Mouse (Mus musculus) heart, embryonic 12.5 days (tissue): Measurements from ENCODE around the gene Pjvk. TPM values are rescaled to one million over a fixed set of nuclear protein-coding genes. Genes with fewer than 3 reads are reported as not detected.

Experiments
- ATAC-seq: fragments of 200-750 bp; cut with Nextera tagmentation; 2 replicates; pipeline ENCODE4 v1.8.0; 2017; ENCODE audit warnings: moderate TSS enrichment, moderate library complexity; ENCODE audit not compliant: insufficient number of reproducible peaks, low FRiP score
- H3K27ac ChIP-seq: fragments of 300-500 bp; sonication (generic); 2 replicates; pipeline ENCODE4 v1.5.1; 2016; ENCODE audit warnings: mild to moderate bottlenecking, moderate library complexity; ENCODE audit not compliant: poor library complexity, severe bottlenecking
- H3K27me3 ChIP-seq: fragments of 300-500 bp; sonication (generic); replicated peaks from 2 replicates; pipeline ENCODE4 v1.6.1; 2016; ENCODE audit warnings: mild to moderate bottlenecking, moderate library complexity
- H3K36me3 ChIP-seq: fragments of 300-500 bp; sonication (generic); 2 replicates; pipeline ENCODE4 v1.6.1; 2016; ENCODE audit warnings: mild to moderate bottlenecking, moderate library complexity
- H3K4me1 ChIP-seq: fragments of 300-500 bp; sonication (generic); replicated peaks from 2 replicates; pipeline ENCODE4 v1.6.1; 2016; ENCODE audit warnings: mild to moderate bottlenecking
- H3K4me2 ChIP-seq: fragments of 300-500 bp; sonication (generic); 2 replicates; pipeline ENCODE4 v1.6.1; 2016; ENCODE audit warnings: mild to moderate bottlenecking, moderate library complexity
- H3K4me3 ChIP-seq: fragments of 300-500 bp; sonication (generic); 2 replicates; pipeline ENCODE4 v1.5.1; 2016; ENCODE audit warnings: mild to moderate bottlenecking
- H3K9ac ChIP-seq: fragments of 300-500 bp; sonication (generic); 2 replicates; pipeline ENCODE4 v1.6.1; 2016; ENCODE audit warnings: mild to moderate bottlenecking, moderate library complexity
- H3K9me3 ChIP-seq: fragments of 300-500 bp; sonication (generic); replicated peaks from 2 replicates; pipeline ENCODE4 v1.6.1; 2016; ENCODE audit warnings: mild to moderate bottlenecking, moderate library complexity
- WGBS: fragments of 180-500 bp; shearing (Covaris S2); methylation state at CpG from one replicate; pipeline ENCODE4 v1.1.7; 2016; 5-methylcytosine and 5-hydroxymethylcytosine counted together
- polyA plus RNA-seq: library from polyadenylated mRNA; unstranded; fragments of >200 nt; fragmentation: Nextera tagmentation; extraction: Ambion mirVana; gene quantifications from 2 replicates; pipeline ENCODE4 v1.2.1, GENCODE M21; 2016

Gene Pjvk
- polyA plus RNA-seq, 1 experiment from 2014 or later = not detected

DNA sequence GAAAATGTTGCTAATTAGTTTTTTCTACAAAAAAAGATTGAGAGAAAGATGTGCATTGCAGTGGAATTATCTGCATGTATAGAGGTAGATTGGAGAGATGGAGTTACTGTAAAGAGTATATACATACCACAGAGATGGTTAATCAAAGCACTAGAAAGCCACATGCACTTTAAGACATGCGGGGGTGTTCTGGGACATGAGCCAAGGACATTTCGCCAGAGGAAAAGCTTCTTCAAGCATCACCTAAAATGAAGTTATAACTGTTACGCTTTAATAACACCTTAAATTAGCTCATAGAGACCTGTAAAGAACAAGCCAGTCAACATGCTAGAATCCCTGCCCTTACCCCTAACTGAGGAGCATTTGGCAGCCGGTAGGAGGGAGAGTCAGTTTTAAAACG, 18.9 kb downstream of the Pjvk start:
- H3K4me2 ChIP-seq = no peak overlapping the region
- H3K4me1 ChIP-seq = peaks cover 4% of the 10 kb centered on the region; the same call in 1 of the 2 replicates
- H3K27me3 ChIP-seq = no peaks in the 10 kb centered on the region
- ATAC-seq = no peak
- H3K36me3 ChIP-seq = peaks cover 33% of the 10 kb centered on the region
- no peak overlapping the region for H3K27ac ChIP-seq
- H3K4me3 ChIP-seq = no peak overlapping the region
- H3K9me3 ChIP-seq = no peaks in the 10 kb centered on the region
- no peak overlapping the region for H3K9ac ChIP-seq
- WGBS = 68% methylated on average over 5 of the region's 5 CpGs

- Histone ChIP-seq H3K9ac (no peak overlapping the region), H3K4me3 (peak overlapping the region; percentile 47), H3K27me3 (no peaks in the 10 kb centered on the region), H3K36me3 (peaks cover 5% of the 10 kb centered on the region), H3K9me3 (no peaks in the 10 kb centered on the region), H3K4me1 (peaks cover 24% of the 10 kb centered on the region), H3K4me2 (peak overlapping the region; percentile 78), H3K27ac (no peak overlapping the region)
- no peak for ATAC-seq
- 85% methylated on average over 6 of the region's 6 CpGs for WGBS
These were observed 23.4 kb downstream of the Pjvk start for GRCm38 (mm10) chr2:76671641-76672040.

DNA sequence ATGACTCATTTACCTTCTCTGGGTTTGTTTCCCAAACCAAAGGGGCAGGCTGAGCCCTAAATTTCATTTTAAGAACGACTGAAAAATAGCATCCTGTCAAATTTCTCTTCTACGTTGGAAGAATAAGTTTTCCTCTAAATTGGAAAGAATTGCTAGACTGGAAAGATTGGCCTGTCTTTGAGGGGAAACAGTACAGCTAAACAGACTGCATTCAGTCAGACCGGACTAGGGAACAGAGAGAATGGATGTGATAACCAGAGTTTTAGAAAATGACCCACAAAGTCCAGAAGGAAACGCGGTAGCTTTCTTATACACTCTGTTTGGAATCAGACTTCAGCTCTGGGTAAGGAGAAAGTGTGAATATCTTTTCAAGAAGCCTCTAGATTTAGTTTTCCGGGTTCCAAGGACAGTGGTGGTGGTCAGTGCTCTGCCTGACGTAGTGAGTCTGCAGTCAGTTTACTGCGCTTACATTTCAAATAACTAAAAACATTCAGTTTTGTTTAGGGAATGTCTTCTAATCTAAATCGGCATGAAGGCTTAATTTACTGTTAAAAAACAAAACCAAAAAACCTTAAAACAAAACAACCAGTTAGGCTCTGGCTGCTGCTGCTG, 24.0 kb downstream of the Pjvk start:
- H3K9ac ChIP-seq = peak overlapping the region; percentile 74
- ATAC-seq = no peak
- H3K4me2 ChIP-seq = peak overlapping the region; percentile 78
- H3K36me3 ChIP-seq = no peaks in the 10 kb centered on the region
- peak overlapping the region; percentile 47 for H3K4me3 ChIP-seq
- peaks cover 27% of the 10 kb centered on the region for H3K4me1 ChIP-seq
- H3K9me3 ChIP-seq = no peaks in the 10 kb centered on the region
- WGBS = 25% methylated on average over 9 of the region's 9 CpGs
- peak overlapping the region; percentile 70 for H3K27ac ChIP-seq
- H3K27me3 ChIP-seq = no peaks in the 10 kb centered on the region

DNA sequence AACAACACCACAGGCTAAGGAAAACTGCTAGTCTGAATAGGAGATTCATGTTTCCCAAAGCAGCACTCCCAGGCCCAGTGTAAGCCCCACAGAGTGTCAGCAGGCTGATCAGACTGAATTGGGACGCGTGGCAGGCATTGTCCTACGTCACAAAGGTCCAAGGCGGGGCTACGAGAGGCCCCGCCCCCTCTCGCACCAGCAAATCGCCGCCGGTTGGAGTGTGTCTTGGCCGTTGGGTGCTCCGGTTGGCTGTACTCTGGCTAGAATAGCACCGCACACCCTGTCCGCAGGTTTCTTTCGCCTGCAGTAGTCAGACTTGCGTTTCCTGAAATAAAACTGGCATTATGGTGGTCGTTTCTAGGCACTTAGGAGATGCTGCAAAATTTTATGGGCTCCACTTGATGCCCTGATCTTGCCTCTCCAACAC, 24.7 kb downstream of the Pjvk start, which contains the start of gene Fkbp7:
TSS of gene Fkbp7 (minus strand) at position 151 of the 427 bp plus-strand sequence.
- ATAC-seq = peak; percentile 92
- Histone ChIP-seq H3K36me3 (no peaks in the 10 kb centered on the region), H3K27ac (peak within 1 kb of the TSS; percentile 70), H3K4me1 (peaks cover 30% of the 10 kb centered on the region), H3K27me3 (no peaks in the 10 kb centered on the region), H3K9me3 (no peaks in the 10 kb centered on the region), H3K4me3 (peak within 1 kb of the TSS; percentile 47), H3K9ac (peak within 1 kb of the TSS; percentile 74), H3K4me2 (peak within 1 kb of the TSS; percentile 78)
- WGBS = 0% methylated on average over 17 of the region's 17 CpGs

- Histone ChIP-seq H3K4me1 (peaks cover 30% of the 10 kb centered on the region), H3K27ac (peak overlapping the region; percentile 70), H3K4me3 (peak overlapping the region; percentile 47), H3K36me3 (peaks cover under 1% of the 10 kb centered on the region; the same call in 1 of the 2 replicates), H3K4me2 (peak overlapping the region; percentile 78), H3K9me3 (no peaks in the 10 kb centered on the region), H3K27me3 (no peaks in the 10 kb centered on the region), H3K9ac (no peak overlapping the region)
- no peak for ATAC-seq
- WGBS = 31% methylated on average over 7 of the region's 7 CpGs
These were observed 25.3 kb downstream of the Pjvk start for GRCm38 (mm10) chr2:76673472-76674081.

- H3K9me3 ChIP-seq = no peaks in the 10 kb centered on the region
- peaks cover 7% of the 10 kb centered on the region; the same call in 1 of the 2 replicates for H3K36me3 ChIP-seq
- peak within 1 kb of the TSS; percentile 93 for H3K4me3 ChIP-seq
- H3K27ac ChIP-seq = peak within 1 kb of the TSS; percentile 76
- peak; percentile 81 for ATAC-seq
- H3K27me3 ChIP-seq = no peaks in the 10 kb centered on the region
- 4% methylated on average over 51 of the region's 52 CpGs for WGBS
- peak within 1 kb of the TSS; percentile 88 for H3K4me2 ChIP-seq
- H3K4me1 ChIP-seq = peaks cover 30% of the 10 kb centered on the region
- peak within 1 kb of the TSS; percentile 88 for H3K9ac ChIP-seq
These were observed 26.6 kb downstream of the Pjvk start, which contains the start of gene Plekha3 for GRCm38 (mm10) chr2:76674725-76675427. TSS of gene Plekha3 (plus strand) at chr2:76675281.

GRCm38 (mm10) chr2:76675451-76675850, 27.2 kb downstream of the Pjvk start:
- WGBS = under 1% methylated on average over 38 of the region's 44 CpGs
- H3K9me3 ChIP-seq = no peaks in the 10 kb centered on the region
- H3K4me3 ChIP-seq = peak overlapping the region; percentile 93
- peaks cover 13% of the 10 kb centered on the region for H3K36me3 ChIP-seq
- peaks cover 30% of the 10 kb centered on the region for H3K4me1 ChIP-seq
- peak overlapping the region; percentile 88 for H3K9ac ChIP-seq
- peak overlapping the region; percentile 76 for H3K27ac ChIP-seq
- peak overlapping the region; percentile 88 for H3K4me2 ChIP-seq
- no peaks in the 10 kb centered on the region for H3K27me3 ChIP-seq
- peak; percentile 54 for ATAC-seq

DNA sequence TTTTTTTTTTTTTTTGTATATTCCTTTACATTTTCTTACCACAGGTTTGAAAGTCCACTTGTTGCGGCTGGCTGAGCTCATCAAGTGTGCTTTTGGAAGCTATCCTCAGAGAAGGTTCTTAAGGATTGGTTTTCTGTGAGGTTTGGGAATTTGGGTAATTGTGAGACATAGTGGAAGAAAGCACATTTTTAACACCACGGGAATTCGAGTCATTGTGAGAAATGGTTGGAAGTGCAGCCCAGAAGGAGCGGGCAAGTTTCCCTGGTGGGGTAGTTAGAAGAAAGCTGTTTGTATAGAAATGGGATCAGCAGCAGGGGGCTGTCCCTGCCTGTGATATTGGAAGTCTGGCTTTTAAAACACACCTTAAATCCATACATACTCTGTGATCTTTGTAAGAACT, 27.7 kb downstream of the Pjvk start:
- ATAC-seq = no peak
- Histone ChIP-seq H3K4me2 (peak overlapping the region; percentile 88), H3K4me3 (peak overlapping the region; percentile 93), H3K27ac (no peak overlapping the region), H3K9ac (peak overlapping the region; percentile 52; the same call in 1 of the 2 replicates), H3K36me3 (peaks cover 16% of the 10 kb centered on the region), H3K27me3 (no peaks in the 10 kb centered on the region), H3K4me1 (peaks cover 30% of the 10 kb centered on the region), H3K9me3 (no peaks in the 10 kb centered on the region)
- 18% methylated on average over 4 of the region's 4 CpGs for WGBS

- Histone ChIP-seq H3K27me3 (no peaks in the 10 kb centered on the region), H3K36me3 (peaks cover 17% of the 10 kb centered on the region), H3K9me3 (no peaks in the 10 kb centered on the region), H3K27ac (no peak overlapping the region), H3K4me2 (peak overlapping the region; percentile 88), H3K4me3 (peak overlapping the region; percentile 93), H3K4me1 (peaks cover 29% of the 10 kb centered on the region), H3K9ac (peak overlapping the region; percentile 52; the same call in 1 of the 2 replicates)
- no peak for ATAC-seq
- WGBS = 75% methylated on average over 13 of the region's 13 CpGs
These were observed 28.3 kb downstream of the Pjvk start for GRCm38 (mm10) chr2:76676401-76677226.

DNA sequence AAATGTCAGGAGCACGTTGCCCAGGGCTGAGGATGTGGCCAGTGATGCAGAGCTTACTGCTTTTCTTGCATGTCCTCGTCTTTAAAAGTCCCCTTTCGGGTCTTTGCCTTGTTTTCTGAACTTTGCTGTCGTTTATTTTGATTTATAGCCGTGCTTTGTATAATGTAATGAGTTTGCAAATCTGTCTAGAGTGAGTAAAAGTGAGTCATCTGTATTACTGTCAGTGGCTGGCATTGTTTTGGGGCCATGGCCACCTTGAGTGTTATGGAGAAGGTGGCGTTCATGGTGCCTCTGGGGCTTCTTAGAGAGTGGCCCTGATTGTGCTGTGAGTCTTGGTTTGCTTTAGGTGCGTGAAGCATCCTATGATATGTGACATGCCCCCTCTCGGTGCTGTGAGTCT, 34.0 kb downstream of the Pjvk start:
- Histone ChIP-seq H3K4me2 (no peak overlapping the region), H3K36me3 (peaks cover 67% of the 10 kb centered on the region), H3K9me3 (no peaks in the 10 kb centered on the region), H3K4me3 (no peak overlapping the region), H3K27ac (no peak overlapping the region), H3K27me3 (no peaks in the 10 kb centered on the region), H3K9ac (no peak overlapping the region), H3K4me1 (0 out of 2 replicates have a peak, but pooled peaks cover 2% of the 10 kb centered on the region)
- no peak for ATAC-seq
- WGBS = 94% methylated on average over 8 of the region's 8 CpGs
